Mouse (Mus musculus) bone marrow, adult 2 months (tissue): ENCODE measurements around the gene 2510009E07Rik.

Source experiments
- CTCF ChIP-seq: fragments of 200-500 bp; IDR thresholded peaks from 2 replicates; pipeline ENCODE4 v1.5.1; 2011; ENCODE audit warnings: low read length, control low read depth; ENCODE audit not compliant: control insufficient read depth, insufficient read depth
- POLR2A ChIP-seq: fragments of 200-500 bp; IDR thresholded peaks from 2 replicates; pipeline ENCODE4 v1.6.1; 2011; ENCODE audit warnings: low read depth, mild to moderate bottlenecking, control low read depth, low read length, borderline replicate concordance; ENCODE audit not compliant: control insufficient read depth

- TF ChIP-seq CTCF (no peak), POLR2A (no peak)
Observed at GRCm38 (mm10) chr16:21643621-21644041, 50.8 kb downstream of the 2510009E07Rik start.
